Mouse (Mus musculus) myocyte (in vitro differentiated cells): Measurements from ENCODE around the gene Epb41l5.

Experiments
- CEBPB ChIP-seq: IDR thresholded peaks from 2 replicates; pipeline ENCODE4 v1.6.1; 2011; ENCODE audit warnings: mild to moderate bottlenecking, moderate library complexity; ENCODE audit not compliant: poor library complexity, insufficient read depth, severe bottlenecking
- E2F4 ChIP-seq: IDR thresholded peaks from one replicate; pipeline ENCODE4 v1.6.1; 2011; ENCODE audit warnings: mild to moderate bottlenecking, control low read depth, moderate library complexity; ENCODE audit not compliant: insufficient read depth
- MAX ChIP-seq: IDR thresholded peaks from one replicate; pipeline ENCODE4 v1.6.1; 2011; ENCODE audit warnings: low read depth, mild to moderate bottlenecking, control low read depth
- MYOD1 ChIP-seq, 3 experiments: IDR thresholded peaks; one replicate each; pipeline ENCODE4 v1.6.1; 2011; ENCODE audit warnings: control low read depth in 2 of 3, low read depth in 2 of 3, mild to moderate bottlenecking in 2 of 3, moderate library complexity in 1 of 3; ENCODE audit not compliant: insufficient read length in 2 of 3, control insufficient read depth in 1 of 3
- MYOG ChIP-seq, 3 experiments: IDR thresholded peaks; one replicate each; pipeline ENCODE4 v1.6.1; 2011; ENCODE audit warnings: control low read depth in 2 of 3, low read depth in 2 of 3, mild to moderate bottlenecking in 2 of 3; ENCODE audit not compliant: insufficient read length in 2 of 3, control insufficient read depth in 1 of 3, insufficient read depth in 1 of 3
- POLR2A ChIP-seq: IDR thresholded peaks from one replicate; pipeline ENCODE4 v1.6.1; 2011; ENCODE audit warnings: low read depth, mild to moderate bottlenecking, control low read depth, moderate library complexity; ENCODE audit not compliant: insufficient read length
- POLR2AphosphoS2 ChIP-seq: IDR thresholded peaks from one replicate; pipeline ENCODE4 v1.6.1; 2011; ENCODE audit warnings: low read depth, control low read depth; ENCODE audit not compliant: insufficient read length
- TCF12 ChIP-seq: IDR thresholded peaks from one replicate; pipeline ENCODE4 v1.6.1; 2011; ENCODE audit warnings: mild to moderate bottlenecking, control low read depth; ENCODE audit not compliant: poor library complexity, insufficient read depth, severe bottlenecking
- USF1 ChIP-seq: IDR thresholded peaks from one replicate; pipeline ENCODE4 v1.6.1; 2011; ENCODE audit warnings: low read depth, mild to moderate bottlenecking, control low read depth, moderate library complexity

GRCm38 (mm10) chr1:119596954-119597480 is 51.8 kb downstream of the Epb41l5 start:
- no peak for TF ChIP-seq USF1
- no peak for TF ChIP-seq MYOD1 (IDR thresholded peaks at IDR 0.05; ENCODE audit: control insufficient read depth in 1 of 3, insufficient read length in 2 of 3, low read depth in 2 of 3)
- TF ChIP-seq POLR2AphosphoS2, result no peak
- no peak for TF ChIP-seq POLR2A
- no peak for TF ChIP-seq MYOG (IDR thresholded peaks at IDR 0.05; ENCODE audit: control insufficient read depth in 1 of 3, insufficient read depth in 1 of 3, insufficient read length in 2 of 3, low read depth in 2 of 3)
- no peak for TF ChIP-seq E2F4
- no peak for TF ChIP-seq TCF12
- TF ChIP-seq MAX, result no peak
- TF ChIP-seq CEBPB, result no peak
